Mouse (Mus musculus): ENCODE results near the gene Duxbl1. TPM values are rescaled to one million over a fixed set of nuclear protein-coding genes. Genes with fewer than 3 reads are reported as not detected.
"Not testable (repeated sequence)": the region's sequence is repeated elsewhere in the genome, so short reads cannot be mapped to it uniquely, and the experiment has no call there.

Gene Duxbl1
- under 1 TPM in 2 of 4 experiments, not detected in 2; 0.81 TPM for total RNA-seq (2022)

DNA sequence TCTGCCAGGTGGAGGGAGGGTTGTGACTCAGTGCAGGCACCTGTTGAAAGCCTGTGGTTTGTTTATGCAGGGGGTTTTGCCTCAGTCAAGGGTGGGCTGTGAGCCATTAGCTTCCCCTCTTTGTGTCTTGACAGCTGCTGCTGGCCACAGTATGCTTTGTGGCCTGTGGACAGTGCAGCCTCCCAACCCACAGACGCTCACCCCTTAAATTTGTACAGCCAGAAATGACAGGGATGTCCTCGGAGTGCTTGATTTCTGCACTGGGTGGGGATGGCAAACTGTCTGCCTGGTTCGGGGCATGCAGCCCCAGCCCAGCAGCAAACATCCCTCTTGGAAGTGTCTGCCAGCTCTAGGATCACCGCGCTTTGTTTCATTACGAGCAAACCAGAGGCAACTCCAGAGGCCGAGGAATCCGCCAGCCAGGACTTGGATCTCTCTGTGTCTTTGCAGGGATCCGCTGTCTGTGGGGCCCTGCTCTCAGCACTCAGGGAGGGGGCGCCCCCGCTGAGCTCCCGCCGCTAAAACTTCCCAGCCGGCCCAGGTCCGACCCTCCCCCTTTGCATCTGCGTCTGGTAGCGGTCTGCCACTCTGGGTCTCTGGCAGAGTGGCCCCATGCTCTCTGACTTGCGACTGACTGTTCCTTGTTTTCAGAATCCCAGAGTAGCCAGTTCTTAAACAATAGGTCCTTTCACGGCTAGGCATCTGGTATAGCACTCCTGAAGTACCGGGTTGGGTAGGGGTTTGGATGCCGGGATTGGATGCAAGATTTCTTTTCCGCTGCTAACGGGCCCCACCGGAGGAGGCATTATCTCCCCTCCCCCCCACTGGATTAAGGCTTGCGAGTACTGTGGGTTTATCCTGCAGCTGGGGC is at the start of gene Duxbl1:
Gene Duxbl1, plus strand, starts transcription at position 207 of the 871 bp plus-strand sequence.
- not testable (repeated sequence) for DNase-seq (ENCODE audit: low spot score in 2 of 2)

DNA sequence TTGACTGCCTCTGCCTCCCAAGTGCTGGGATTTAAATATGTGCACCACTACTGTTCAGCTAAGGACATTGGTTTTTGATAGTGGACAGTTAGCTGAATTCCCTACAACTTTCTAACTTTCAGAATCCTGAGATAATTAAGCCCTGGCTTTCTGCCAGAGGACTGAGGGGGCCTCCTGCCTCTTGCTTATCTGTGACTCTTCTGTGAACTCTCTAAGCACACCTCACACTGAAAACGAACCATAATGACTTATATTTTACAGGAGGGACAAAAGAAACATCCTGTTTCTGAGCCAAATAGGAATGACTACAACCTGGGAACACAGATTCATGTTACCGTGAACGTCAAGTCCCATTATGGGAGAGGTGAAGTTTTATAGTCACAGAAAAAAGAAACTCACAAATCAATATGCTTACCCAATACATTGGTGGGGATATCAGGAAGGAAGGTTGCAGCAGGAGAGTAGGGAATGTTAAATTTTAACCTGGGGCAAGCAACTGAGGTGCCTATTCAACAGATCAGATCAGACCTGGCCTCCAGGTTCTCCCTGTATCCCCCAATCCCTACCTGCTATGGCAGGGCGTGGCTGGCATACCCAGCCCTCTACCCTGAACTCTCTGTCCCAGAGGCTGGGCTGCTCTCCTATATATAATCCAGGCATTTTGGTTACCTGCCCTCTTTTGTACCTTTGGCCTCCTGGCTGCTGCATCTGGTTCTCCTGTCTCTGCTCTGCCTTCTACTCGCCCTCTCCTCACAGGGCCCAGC is 41.3 kb upstream of the Duxbl1 start:
- not testable (repeated sequence) for DNase-seq (ENCODE audit: low spot score in 2 of 2)

DNA sequence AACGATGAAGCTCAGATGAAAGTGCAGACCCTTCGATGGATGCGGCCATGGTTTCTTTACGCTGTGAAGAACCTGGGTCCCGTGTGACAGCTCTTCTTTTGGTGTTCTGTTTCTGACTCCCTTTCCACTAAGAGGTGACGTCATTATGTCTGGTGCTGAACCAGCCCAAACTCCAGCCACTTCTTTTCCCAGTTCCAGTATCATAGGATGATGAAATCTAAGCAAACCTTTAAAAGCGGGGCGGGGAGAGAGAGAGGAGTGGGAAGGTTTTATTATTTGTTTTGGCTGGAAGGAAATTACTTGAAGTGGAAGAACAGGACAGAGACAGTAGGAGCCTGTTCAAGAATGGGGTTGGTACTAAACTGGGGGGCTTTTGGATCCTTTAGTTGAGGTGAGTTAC is 40.4 kb upstream of the Duxbl1 start, which contains the start of gene Cphx1:
Gene Cphx1, plus strand, starts transcription at position 301 of the 400 bp plus-strand sequence.
- DNase-seq (ENCODE audit: low spot score in 2 of 2): not testable (repeated sequence)

DNA sequence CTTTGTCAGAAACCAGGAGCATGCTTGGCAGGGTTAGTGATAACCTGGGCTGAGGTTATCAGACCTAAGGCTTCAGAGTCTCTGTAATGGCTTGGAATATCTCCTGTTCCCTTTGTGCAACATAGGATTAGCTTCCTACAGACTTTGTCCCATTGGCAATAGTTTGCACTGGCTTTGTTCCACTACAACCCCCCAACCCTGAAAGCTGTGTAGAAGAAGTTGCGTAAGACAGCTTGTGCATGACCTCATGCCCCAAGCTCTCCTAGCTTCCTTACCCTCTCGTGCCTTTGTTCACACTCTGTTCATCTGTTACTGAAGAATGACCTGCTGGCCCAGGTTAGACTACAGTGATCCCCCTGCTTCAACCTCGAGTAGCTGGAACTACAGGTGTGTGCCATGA is 20.5 kb upstream of the Duxbl1 start:
- not testable (repeated sequence) for DNase-seq (ENCODE audit: low spot score in 2 of 2)

DNA sequence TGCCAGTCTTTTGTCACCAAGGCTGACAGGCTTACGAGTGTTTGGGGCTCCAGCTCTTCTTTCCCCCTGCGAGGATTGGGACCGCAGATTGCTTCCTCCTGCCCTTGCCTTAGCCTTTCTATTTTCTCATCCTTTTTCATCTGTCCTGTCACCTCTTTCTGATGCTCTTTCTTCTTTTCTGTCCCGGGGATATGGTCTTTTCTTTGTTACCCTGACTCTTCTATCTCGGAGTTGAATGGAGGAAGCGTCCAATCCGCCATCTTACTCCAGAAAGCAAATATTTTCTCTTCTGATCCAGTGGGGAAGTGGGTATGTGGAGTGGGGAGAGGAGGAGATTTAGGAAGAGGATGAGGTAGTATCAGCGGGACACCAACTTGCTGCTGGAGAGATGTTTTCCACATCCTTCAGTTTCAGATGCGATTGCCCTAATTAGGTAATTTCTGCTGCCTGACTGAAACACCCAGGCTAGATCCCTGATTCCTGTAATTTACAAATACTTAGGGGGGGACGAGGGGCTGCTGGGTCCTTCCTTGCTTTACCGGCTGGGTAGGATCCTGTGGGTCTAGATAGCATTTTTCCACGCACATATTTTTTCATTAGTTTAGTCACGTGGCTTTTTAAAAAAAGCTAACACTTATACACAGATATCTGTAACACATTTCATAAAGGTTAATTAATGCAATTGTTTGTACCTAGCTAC is 1.0 kb downstream of the Duxbl1 start:
- not testable (repeated sequence) for DNase-seq (ENCODE audit: low spot score in 2 of 2)

DNA sequence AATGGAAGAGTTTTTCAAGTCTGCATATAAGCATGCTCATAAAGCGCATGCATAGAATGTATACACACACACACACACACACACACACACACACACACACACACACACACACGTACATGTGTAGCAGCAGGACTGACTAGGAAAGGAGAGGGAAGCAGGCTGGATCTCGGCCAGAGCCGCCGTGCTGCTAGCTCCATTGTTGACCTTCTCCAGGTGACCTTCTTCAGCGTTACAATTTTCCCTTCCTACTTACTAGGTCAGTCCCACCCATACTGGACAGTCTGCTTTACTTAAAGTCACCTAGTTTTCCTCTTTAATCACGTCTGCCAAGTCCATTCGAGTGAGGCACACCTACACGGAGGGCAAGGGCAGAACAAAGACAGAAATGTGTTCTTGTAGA is 3.5 kb downstream of the Duxbl1 start:
- DNase-seq (ENCODE audit: low spot score in 2 of 2): not testable (repeated sequence)

DNA sequence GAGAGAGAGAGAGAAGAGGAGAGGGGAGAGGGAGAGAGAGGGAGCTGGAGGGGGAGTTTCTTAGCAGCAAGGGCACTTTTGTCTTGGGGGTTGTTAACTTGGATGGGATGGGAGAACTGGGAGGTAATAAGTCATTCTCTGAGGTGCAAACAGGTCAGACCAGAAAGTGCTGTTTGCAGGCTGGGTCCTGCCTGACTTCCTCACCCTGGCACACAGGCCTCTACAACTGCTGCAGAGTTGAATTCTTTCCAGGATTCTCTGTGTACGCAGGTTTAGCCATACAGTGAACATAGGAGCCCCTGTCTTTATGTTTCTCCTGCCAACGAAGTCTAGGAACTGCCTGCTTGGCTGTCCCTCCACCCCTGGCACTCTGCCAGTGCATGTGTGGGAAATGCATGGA is 29.1 kb downstream of the Duxbl1 start:
- not testable (repeated sequence) for DNase-seq (ENCODE audit: low spot score in 2 of 2)

DNA sequence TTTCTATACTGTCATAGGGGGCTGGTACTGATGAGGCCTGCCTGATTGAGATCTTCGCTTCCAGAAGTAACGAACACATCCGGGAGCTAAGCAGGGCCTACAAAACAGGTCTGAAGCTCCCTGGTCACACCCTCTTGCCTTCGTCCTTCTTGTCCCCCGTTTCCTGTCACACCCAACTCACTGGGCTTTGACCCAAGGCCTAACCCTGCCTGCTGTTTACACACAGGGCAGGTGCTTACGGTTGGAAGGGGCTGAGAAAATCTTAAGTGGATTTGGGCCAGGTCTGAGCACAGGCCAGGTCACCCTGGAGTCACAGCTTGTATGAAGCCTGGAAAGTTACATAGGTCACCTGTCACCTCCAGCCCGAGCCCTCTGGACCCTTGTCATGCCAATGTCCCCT is 38.0 kb downstream of the Duxbl1 start:
- DNase-seq (ENCODE audit: low spot score in 2 of 2): not testable (repeated sequence)

DNA sequence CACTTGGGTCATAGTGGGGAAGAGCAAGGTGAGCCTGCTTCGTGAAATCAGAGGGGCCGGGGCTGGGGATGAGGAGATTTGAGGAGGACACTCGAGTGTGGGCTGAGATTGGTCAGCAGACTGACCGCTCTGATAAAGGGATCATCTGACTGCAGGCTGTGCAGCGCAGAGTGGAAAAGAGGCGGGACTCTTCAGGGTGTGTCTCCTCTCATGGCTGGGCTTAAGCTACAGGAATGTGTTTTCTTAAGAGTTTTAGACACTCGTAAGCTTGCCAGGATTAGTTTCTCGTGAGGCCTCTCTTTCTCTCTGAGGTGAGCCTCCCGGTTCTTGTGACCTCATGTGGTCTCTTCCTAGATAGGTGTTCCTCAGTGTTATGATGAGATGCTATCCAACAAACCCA is 43.2 kb downstream of the Duxbl1 start:
- not testable (repeated sequence) for DNase-seq (ENCODE audit: low spot score in 2 of 2)

DNA sequence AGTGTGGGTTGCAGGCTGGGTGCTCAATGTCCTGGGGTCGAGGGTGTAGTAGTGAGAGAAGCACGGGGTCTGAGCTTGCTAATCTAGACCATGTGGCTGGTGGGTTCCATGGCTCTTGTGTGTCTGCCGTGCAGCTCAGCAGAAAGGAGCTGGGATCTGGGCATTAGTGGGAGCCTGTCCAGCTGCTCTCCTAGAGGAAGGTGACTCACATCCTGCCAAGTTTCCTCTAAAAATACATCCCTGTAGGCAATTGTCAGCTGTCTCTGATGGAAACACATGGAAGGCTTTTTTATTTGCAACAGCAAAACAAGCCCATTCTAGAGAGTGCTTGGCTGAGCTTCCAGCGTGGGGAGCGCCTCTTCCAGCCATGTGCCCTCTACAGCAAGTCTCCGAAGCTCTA is 44.5 kb downstream of the Duxbl1 start:
- DNase-seq (ENCODE audit: low spot score in 2 of 2): not testable (repeated sequence)

DNA sequence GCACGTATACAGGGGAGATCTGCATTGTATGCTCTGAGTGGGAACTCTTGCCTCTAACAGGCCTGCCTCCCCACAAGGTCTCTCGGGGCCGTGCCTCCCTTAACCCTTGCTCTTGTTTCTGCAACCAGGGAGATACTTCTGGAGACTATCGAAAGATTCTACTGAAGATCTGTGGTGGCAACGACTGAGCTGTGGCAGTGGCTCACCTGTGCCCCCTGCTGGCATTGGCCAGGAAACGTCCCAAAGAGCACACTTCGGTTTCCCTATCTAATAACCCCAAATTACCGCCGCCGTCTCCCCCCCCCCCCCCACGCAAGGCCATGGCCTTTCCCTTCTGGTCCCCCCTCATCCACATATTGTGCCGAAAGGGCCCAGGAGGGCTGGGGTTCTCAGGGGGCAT is 47.3 kb downstream of the Duxbl1 start:
- not testable (repeated sequence) for DNase-seq (ENCODE audit: low spot score in 2 of 2)

DNA sequence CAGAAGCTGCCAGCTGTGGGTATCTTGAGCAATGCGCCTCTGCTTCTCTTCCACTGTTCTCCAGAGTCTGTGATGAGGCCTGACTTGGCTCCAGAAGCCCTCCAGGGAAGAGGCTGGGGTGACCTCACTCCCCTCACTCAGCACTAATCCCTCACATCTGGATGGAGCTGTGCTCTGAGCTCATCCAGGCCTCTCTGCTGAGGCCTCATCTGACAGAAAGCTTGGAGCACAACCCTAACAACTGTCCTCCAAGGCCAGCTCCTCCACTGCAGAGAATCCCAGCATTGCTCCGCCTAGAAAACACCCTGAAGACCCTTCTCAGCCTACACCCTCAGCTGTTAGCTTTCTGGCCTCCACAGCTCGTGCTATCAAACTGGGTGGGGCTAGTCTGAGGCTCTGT is 56.0 kb downstream of the Duxbl1 start:
- not testable (repeated sequence) for DNase-seq (ENCODE audit: low spot score in 2 of 2)

DNA sequence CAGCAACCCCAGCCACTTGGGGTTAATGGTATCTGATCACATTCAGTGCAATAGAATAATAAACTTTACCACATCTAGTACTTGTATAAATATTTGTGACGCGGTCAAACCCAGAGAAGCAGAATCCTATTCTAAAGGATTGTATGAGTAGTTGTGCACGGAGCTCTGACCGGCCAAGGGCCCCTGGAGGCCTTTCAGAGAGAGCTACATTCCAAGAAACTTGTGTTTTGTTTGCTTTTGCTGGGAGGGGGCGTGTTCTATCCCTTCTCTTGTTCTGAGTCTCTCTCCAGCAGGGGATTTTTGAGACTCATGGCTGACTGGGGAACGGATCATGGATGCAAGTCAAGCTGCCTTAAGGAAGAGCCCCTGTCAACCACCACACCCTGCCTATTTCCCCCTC is 57.1 kb downstream of the Duxbl1 start:
- DNase-seq (ENCODE audit: low spot score in 2 of 2): not testable (repeated sequence)

Other genes with a start within 250 kb of the Duxbl1 start
- 10 to 100 TPM; 51.5 to 58.0 (median 54.4) TPM for gene Zcchc24, start 209.5 kb upstream of the Duxbl1 start, total RNA-seq (2022)
- gene Anxa11, start 136.4 kb upstream of the Duxbl1 start, total RNA-seq (2022): 10 to 100 TPM; 33.7 to 40.5 (median 36.4) TPM
- 1 to 10 TPM in 1 of 4 experiments, not detected in 3; 1.7 TPM for gene Plac9a, start 75.5 kb upstream of the Duxbl1 start, total RNA-seq (2022)
- gene Tmem254a, start 50.9 kb upstream of the Duxbl1 start, total RNA-seq (2022): 10 to 100 TPM in 1 of 4 experiments, 1 to 10 TPM in 3; 3.1 to 10.7 (median 5.5) TPM
- gene Cphx1, start 40.3 kb upstream of the Duxbl1 start, total RNA-seq (2022): not detected
- gene Gm9780, start 64.1 kb downstream of the Duxbl1 start, total RNA-seq (2022): 1 to 10 TPM; 2.2 to 6.2 (median 3.3) TPM
- 10 to 100 TPM; 18.3 to 32.3 (median 24.6) TPM for gene Tmem254c, start 88.8 kb downstream of the Duxbl1 start, total RNA-seq (2022)
- not detected for gene Cphx2, start 102.9 kb downstream of the Duxbl1 start, total RNA-seq (2022)
- gene Cphx3, start 103.7 kb downstream of the Duxbl1 start, total RNA-seq (2022): not detected
- under 1 TPM in 3 of 4 experiments, not detected in 1; 0.23 to 0.61 (median 0.50) TPM for gene Duxbl2, start 139.8 kb downstream of the Duxbl1 start, total RNA-seq (2022)
- 10 to 100 TPM in 2 of 4 experiments, 1 to 10 TPM in 2; 8.5 to 10.7 (median 10.0) TPM for gene Plac9b, start 203.9 kb downstream of the Duxbl1 start, total RNA-seq (2022)
- 10 to 100 TPM in 2 of 4 experiments, 1 to 10 TPM in 2; 6.3 to 14.1 (median 10.8) TPM for gene Tmem254b, start 228.5 kb downstream of the Duxbl1 start, total RNA-seq (2022)

Measured in left cerebral cortex, adult 8-10 months (tissue).